Mouse (Mus musculus) embryonic fibroblast, embryonic 13.5 days (primary cell): ENCODE data around the gene Lyrm9.

Experiments used
- CTCF ChIP-seq: IDR thresholded peaks from 2 replicates; pipeline ENCODE4 v1.5.1; 2011; ENCODE audit warnings: mild to moderate bottlenecking, control low read depth, low read length, moderate library complexity, borderline replicate concordance; ENCODE audit not compliant: insufficient read depth
- POLR2A ChIP-seq: IDR thresholded peaks from 2 replicates; pipeline ENCODE4 v1.6.1; 2011; ENCODE audit warnings: low read depth, mild to moderate bottlenecking, control low read depth, low read length, moderate library complexity

DNA sequence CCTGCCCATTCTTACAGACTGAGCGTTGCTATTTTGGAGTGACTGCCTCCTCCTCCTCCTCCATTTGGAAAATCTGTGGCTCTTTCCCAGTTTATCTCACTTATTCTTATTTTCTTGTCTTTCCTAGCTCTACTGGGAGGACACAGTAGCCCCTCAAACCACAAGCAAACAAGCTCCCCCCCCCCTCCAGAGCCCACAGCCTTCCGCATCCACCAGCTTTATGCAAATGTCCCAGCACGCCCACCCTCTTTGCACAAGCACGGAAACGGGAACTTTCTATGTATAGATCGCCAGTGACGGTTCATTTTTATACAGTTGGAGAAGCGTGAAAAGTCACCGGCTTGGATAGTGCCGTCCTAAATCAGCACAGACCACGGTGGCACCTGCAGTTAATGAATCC is 33.9 kb upstream of the Lyrm9 start:
- TF ChIP-seq POLR2A: no peak
- no peak for TF ChIP-seq CTCF
